Mouse (Mus musculus) liver, embryonic 18 days (tissue): Measurements from ENCODE around the gene Prss32. TPM values are rescaled to one million over a fixed set of nuclear protein-coding genes. Genes with fewer than 3 reads are reported as not detected.

Source experiments
- polyA plus RNA-seq: library from polyadenylated mRNA; depleted of rRNA; stranded (reverse); fragments of >200 nt; gene quantifications from 2 replicates; pipeline ENCODE4 v1.2.3, GENCODE M21; 2012; rRNA removed

The Prss32 gene
- polyA plus RNA-seq = not detected in 2 replicates

GRCm38 (mm10) chr17:23843812-23844273 is at the start of gene Prss32, which contains the start of gene Prss41:
TSS of gene Prss32 (plus strand) at chr17:23843855.
TSS of gene Prss41 (minus strand) at chr17:23844172.

GRCm38 (mm10) chr17:23829064-23829619 is 14.5 kb upstream of the Prss32 start, which contains the start of gene Elob:
TSS of gene Elob (minus strand) at chr17:23829136.

GRCm38 (mm10) chr17:23836006-23836575 is 7.6 kb upstream of the Prss32 start, which contains the start of gene Prss33:
TSS of gene Prss33 (minus strand) at chr17:23836056.

DNA sequence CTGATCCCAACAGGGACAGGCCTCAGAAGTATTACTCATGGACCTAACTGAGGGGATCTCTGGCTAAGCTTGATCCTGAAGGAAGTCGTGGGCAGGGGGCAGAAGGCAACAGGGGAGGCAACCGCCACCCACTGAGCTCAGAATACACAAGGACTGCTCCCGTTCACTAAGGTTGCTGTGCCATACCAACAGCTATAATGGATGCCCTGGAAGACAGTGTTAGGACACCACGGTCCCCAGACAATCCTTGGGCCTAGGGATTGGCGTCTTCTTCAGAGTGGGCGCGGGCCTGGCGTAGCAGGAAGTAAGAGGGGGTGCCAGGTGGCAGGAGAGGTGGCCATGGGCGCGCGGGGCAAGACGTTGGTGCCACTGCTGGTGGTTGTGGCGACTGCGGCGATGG is 24.1 kb downstream of the Prss32 start, which contains the start of gene Prss21:
TSS of gene Prss21 (plus strand) at position 301 of the 400 bp plus-strand sequence.

GRCm38 (mm10) chr17:23880576-23880975 is 36.9 kb downstream of the Prss32 start, which contains the start of the genes Dcpp1 and Dcpp2:
TSS of gene Dcpp1 (plus strand) at chr17:23880876.
TSS of gene Dcpp2 (plus strand) at chr17:23880880.

Other genes starting within 250 kb of the Prss32 start
- gene Zfp13, start 244.4 kb upstream of the Prss32 start, polyA plus RNA-seq = 2.8 and 3.6 TPM in 2 replicates
- gene Zscan10, start 243.0 kb upstream of the Prss32 start, polyA plus RNA-seq = 0.02 TPM in 1 of 2 replicates, not detected in the other
- 1.1 and 1.3 TPM in 2 replicates for gene Mmp25, start 198.6 kb upstream of the Prss32 start, polyA plus RNA-seq
- gene Bicdl2, start 183.3 kb upstream of the Prss32 start, polyA plus RNA-seq = 0.07 and 0.11 TPM in 2 replicates
- gene Hcfc1r1, start 170.3 kb upstream of the Prss32 start, polyA plus RNA-seq = 15.2 and 19.3 TPM in 2 replicates
- 12.8 and 12.9 TPM in 2 replicates for gene Thoc6, start 170.0 kb upstream of the Prss32 start, polyA plus RNA-seq
- 4.9 TPM in 2 replicates for gene Tnfrsf12a, start 166.4 kb upstream of the Prss32 start, polyA plus RNA-seq
- gene Cldn6, start 164.6 kb upstream of the Prss32 start, polyA plus RNA-seq = 2.8 and 3.0 TPM in 2 replicates
- gene Cldn9, start 159.8 kb upstream of the Prss32 start, polyA plus RNA-seq = 0.05 TPM in 2 replicates
- gene 1520401A03Rik, start 121.1 kb upstream of the Prss32 start, polyA plus RNA-seq = 0.02 and 0.05 TPM in 2 replicates
- gene Pkmyt1, start 117.5 kb upstream of the Prss32 start, polyA plus RNA-seq = 15.3 and 19.6 TPM in 2 replicates
- gene Paqr4, start 103.0 kb upstream of the Prss32 start, polyA plus RNA-seq = 2.7 and 3.4 TPM in 2 replicates
- gene Kremen2, start 98.0 kb upstream of the Prss32 start, polyA plus RNA-seq = not detected in 2 replicates
- 5.5 and 5.8 TPM in 2 replicates for gene Flywch1, start 72.3 kb upstream of the Prss32 start, polyA plus RNA-seq
- 1.1 and 1.3 TPM in 2 replicates for gene Flywch2, start 57.8 kb upstream of the Prss32 start, polyA plus RNA-seq
- 98.2 and 129 TPM in 2 replicates for gene Srrm2, start 53.3 kb upstream of the Prss32 start, polyA plus RNA-seq
- 283 and 284 TPM in 2 replicates for gene Elob, start 14.7 kb upstream of the Prss32 start, polyA plus RNA-seq
- not detected in 2 replicates for gene Prss33, start 7.8 kb upstream of the Prss32 start, polyA plus RNA-seq
- 0.14 and 0.19 TPM in 2 replicates for gene Prss41, start 317 bp downstream of the Prss32 start, polyA plus RNA-seq
- gene Prss21, start 24.2 kb downstream of the Prss32 start, polyA plus RNA-seq = not detected in 2 replicates
- not detected in 2 replicates for gene Dcpp1, start 37.0 kb downstream of the Prss32 start, polyA plus RNA-seq
- gene Dcpp2, start 37.0 kb downstream of the Prss32 start, polyA plus RNA-seq = not detected in 2 replicates
- not detected in 2 replicates for gene Dcpp3, start 73.6 kb downstream of the Prss32 start, polyA plus RNA-seq
- not detected in 2 replicates for gene Sbp, start 97.8 kb downstream of the Prss32 start, polyA plus RNA-seq
- gene Sbpl, start 111.4 kb downstream of the Prss32 start, polyA plus RNA-seq = not detected in 2 replicates
- 0.14 and 0.16 TPM in 2 replicates for gene Prss30, start 136.7 kb downstream of the Prss32 start, polyA plus RNA-seq
- not detected in 2 replicates for gene Prss22, start 154.2 kb downstream of the Prss32 start, polyA plus RNA-seq
- not detected in 2 replicates for gene Prss27, start 194.3 kb downstream of the Prss32 start, polyA plus RNA-seq
- 7.4 and 7.8 TPM in 2 replicates for gene Kctd5, start 229.6 kb downstream of the Prss32 start, polyA plus RNA-seq